Mouse (Mus musculus): ENCODE data around the gene Mcrs1. TPM values are rescaled to one million over a fixed set of nuclear protein-coding genes. Genes with fewer than 3 reads are reported as not detected.

The Mcrs1 gene
- total RNA-seq, 1 experiment: 127 TPM

GRCm38 (mm10) chr15:99283456-99283855 is 31.7 kb upstream of the Mcrs1 start:
- no peaks in the 10 kb centered on the region for H3K36me3 ChIP-seq (ENCODE audit: control insufficient read depth, insufficient read depth, low read length, poor library complexity, severe bottlenecking)
- DNase-seq (ENCODE audit: low read depth, low spot score): no peak
- H3K4me3 ChIP-seq (ENCODE audit: insufficient read depth in 1 of 2, low read depth in 1 of 2, low read length in 2 of 2, poor library complexity in 1 of 2, severe bottlenecking in 1 of 2): no peak overlapping the region
- H3K9me3 ChIP-seq (ENCODE audit: control insufficient read depth, insufficient read depth, low read depth, low read length): no peaks in the 10 kb centered on the region
- TF ChIP-seq MAFK (IDR thresholded peaks at IDR 0.05; ENCODE audit: insufficient read depth, low read depth, low read length): no peak
- 0 out of 2 replicates have a peak, but pooled peaks have one; percentile 26 for TF ChIP-seq ZNF384 (IDR thresholded peaks at IDR 0.05; ENCODE audit: low read depth, low read length)
- in situ Hi-C loops (cut with MboI; ENCODE audit: low sequenced_read_pairs in 2 of 2, unreplicated experiment in 2 of 2): no loop called here
- no peak overlapping the region for H3K27ac ChIP-seq (ENCODE audit: insufficient read depth, low read depth, low read length, poor library complexity, severe bottlenecking)
- H3K4me1 ChIP-seq (ENCODE audit: control insufficient read depth in 2 of 2, insufficient read depth in 2 of 2, low read length in 2 of 2, poor library complexity in 1 of 2): peaks cover 2 to 12% of the 10 kb centered on the region in 2 experiments; a peak in 2 of 4 replicates
- H3K9ac ChIP-seq (ENCODE audit: insufficient read depth, low read depth, low read length, poor library complexity, severe bottlenecking): no peak overlapping the region

- H3K36me3 ChIP-seq (ENCODE audit: control insufficient read depth, insufficient read depth, low read length, poor library complexity, severe bottlenecking): no peaks in the 10 kb centered on the region
- no peak overlapping the region for H3K27ac ChIP-seq (ENCODE audit: insufficient read depth, low read depth, low read length, poor library complexity, severe bottlenecking)
- H3K9me3 ChIP-seq (ENCODE audit: control insufficient read depth, insufficient read depth, low read depth, low read length): no peaks in the 10 kb centered on the region
- no peaks in the 10 kb centered on the region for H3K4me1 ChIP-seq (ENCODE audit: control insufficient read depth in 2 of 2, insufficient read depth in 2 of 2, low read length in 2 of 2, poor library complexity in 1 of 2)
- H3K4me3 ChIP-seq (ENCODE audit: insufficient read depth in 1 of 2, low read depth in 1 of 2, low read length in 2 of 2, poor library complexity in 1 of 2, severe bottlenecking in 1 of 2): no peak overlapping the region
- no peak for TF ChIP-seq MAFK (IDR thresholded peaks at IDR 0.05; ENCODE audit: insufficient read depth, low read depth, low read length)
- no peak for TF ChIP-seq ZC3H11A (IDR thresholded peaks at IDR 0.05; ENCODE audit: borderline replicate concordance, low read depth, low read length)
- TF ChIP-seq HCFC1 (IDR thresholded peaks at IDR 0.05; ENCODE audit: borderline replicate concordance, insufficient read depth, low read length): no peak
- TF ChIP-seq CHD2 (IDR thresholded peaks at IDR 0.05; ENCODE audit: low read depth, low read length): no peak
- no peak for TF ChIP-seq ZNF384 (IDR thresholded peaks at IDR 0.05; ENCODE audit: low read depth, low read length)
- no peak overlapping the region for H3K9ac ChIP-seq (ENCODE audit: insufficient read depth, low read depth, low read length, poor library complexity, severe bottlenecking)
- no peak for DNase-seq (ENCODE audit: low read depth, low spot score)
- in situ Hi-C loops (cut with MboI; ENCODE audit: low sequenced_read_pairs in 2 of 2, unreplicated experiment in 2 of 2): no loop called here
These were observed 26.5 kb upstream of the Mcrs1 start for GRCm38 (mm10) chr15:99278271-99278670.

DNA sequence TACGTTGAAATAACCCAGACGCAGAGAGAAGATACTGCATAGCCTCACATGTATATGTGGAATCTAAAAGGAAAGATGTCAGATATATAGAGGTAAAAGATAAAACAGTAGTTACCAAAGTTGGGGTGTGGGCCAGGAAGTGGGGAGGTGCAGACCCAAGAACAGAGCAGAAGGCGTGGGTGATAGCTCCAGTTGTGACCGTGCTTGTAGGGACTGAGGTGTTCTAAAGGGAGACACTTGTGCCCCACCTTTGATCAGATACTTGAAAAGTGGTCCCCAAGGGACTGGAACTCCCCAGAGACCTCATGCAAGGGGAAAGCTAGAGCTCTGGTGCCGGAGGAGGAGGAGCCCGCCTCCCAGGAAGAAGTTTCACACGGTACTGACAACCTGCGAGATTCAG is 24.3 kb upstream of the Mcrs1 start:
- TF ChIP-seq ZNF384 (IDR thresholded peaks at IDR 0.05; ENCODE audit: low read depth, low read length) (no peak), ZC3H11A (IDR thresholded peaks at IDR 0.05; ENCODE audit: borderline replicate concordance, low read depth, low read length) (no peak)
- H3K4me1 ChIP-seq (ENCODE audit: control insufficient read depth in 2 of 2, insufficient read depth in 2 of 2, low read length in 2 of 2, poor library complexity in 1 of 2): peaks cover 0 to 2% of the 10 kb centered on the region in 2 experiments; a peak in 1 of 4 replicates
- in situ Hi-C loops (cut with MboI; ENCODE audit: low sequenced_read_pairs in 2 of 2, unreplicated experiment in 2 of 2): no loop called here
- H3K9me3 ChIP-seq (ENCODE audit: control insufficient read depth, insufficient read depth, low read depth, low read length): no peaks in the 10 kb centered on the region
- H3K27ac ChIP-seq (ENCODE audit: insufficient read depth, low read depth, low read length, poor library complexity, severe bottlenecking): no peak overlapping the region
- H3K4me3 ChIP-seq (ENCODE audit: insufficient read depth in 1 of 2, low read depth in 1 of 2, low read length in 2 of 2, poor library complexity in 1 of 2, severe bottlenecking in 1 of 2): no peak overlapping the region
- no peak for DNase-seq (ENCODE audit: low read depth, low spot score)
- H3K36me3 ChIP-seq (ENCODE audit: control insufficient read depth, insufficient read depth, low read length, poor library complexity, severe bottlenecking): no peaks in the 10 kb centered on the region
- no peak overlapping the region for H3K9ac ChIP-seq (ENCODE audit: insufficient read depth, low read depth, low read length, poor library complexity, severe bottlenecking)

DNA sequence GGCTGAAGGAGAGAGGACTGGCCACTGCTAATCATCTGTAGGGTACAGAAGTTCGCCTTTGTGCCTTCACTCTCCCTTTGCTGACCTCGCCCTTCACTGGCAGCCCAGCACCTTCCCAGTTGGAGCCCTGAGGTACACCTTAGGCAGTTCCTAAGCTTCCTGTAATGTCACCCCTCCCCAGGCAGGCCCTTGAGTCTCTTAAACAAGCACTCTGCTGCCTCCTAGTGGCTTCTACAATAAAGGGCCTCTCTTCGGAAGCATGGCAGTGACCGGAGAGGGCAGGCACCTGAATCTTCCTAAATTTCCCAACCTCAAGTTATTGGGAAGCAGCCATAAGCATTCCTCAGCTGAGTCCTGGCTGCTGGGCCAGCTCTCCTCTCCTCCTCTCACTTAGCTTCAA is 13.9 kb upstream of the Mcrs1 start:
- DNase-seq (ENCODE audit: low read depth, low spot score): peak; percentile 90
- Histone ChIP-seq H3K36me3 (ENCODE audit: control insufficient read depth, insufficient read depth, low read length, poor library complexity, severe bottlenecking) (no peaks in the 10 kb centered on the region), H3K4me1 (ENCODE audit: control insufficient read depth in 2 of 2, insufficient read depth in 2 of 2, low read length in 2 of 2, poor library complexity in 1 of 2) (peaks cover 11% of the 10 kb centered on the region in 2 experiments; a peak in 3 of 4 replicates), H3K9me3 (ENCODE audit: control insufficient read depth, insufficient read depth, low read depth, low read length) (no peaks in the 10 kb centered on the region), H3K9ac (ENCODE audit: insufficient read depth, low read depth, low read length, poor library complexity, severe bottlenecking) (no peak overlapping the region), H3K4me3 (ENCODE audit: insufficient read depth in 1 of 2, low read depth in 1 of 2, low read length in 2 of 2, poor library complexity in 1 of 2, severe bottlenecking in 1 of 2) (no peak overlapping the region), H3K27ac (ENCODE audit: insufficient read depth, low read depth, low read length, poor library complexity, severe bottlenecking) (no peak overlapping the region)
- TF ChIP-seq ZC3H11A (IDR thresholded peaks at IDR 0.05; ENCODE audit: borderline replicate concordance, low read depth, low read length) (peak; percentile 63; the same call in 1 of the 2 replicates), HCFC1 (IDR thresholded peaks at IDR 0.05; ENCODE audit: borderline replicate concordance, insufficient read depth, low read length) (no peak)
- in situ Hi-C loops (cut with MboI; ENCODE audit: low sequenced_read_pairs in 2 of 2, unreplicated experiment in 2 of 2): no loop called here

DNA sequence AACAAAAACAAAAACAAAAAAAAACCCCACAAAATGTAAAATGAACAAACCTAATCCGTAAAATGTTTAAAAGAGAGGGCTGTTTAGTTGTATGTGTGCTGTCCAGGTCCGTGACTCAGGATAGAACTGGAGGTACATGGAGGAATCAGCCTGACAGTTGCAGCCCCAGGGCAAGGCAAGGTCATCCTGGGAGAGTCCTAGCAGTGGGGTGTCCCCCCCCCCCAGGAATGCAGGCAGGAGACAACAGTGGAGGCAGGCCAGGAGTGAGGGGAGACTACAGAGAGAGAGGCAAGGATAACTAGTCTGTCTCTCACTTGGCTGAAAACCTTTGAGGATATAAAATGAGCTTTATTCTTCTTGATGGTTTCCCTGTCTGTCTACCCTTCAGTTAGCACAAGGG is 12.6 kb upstream of the Mcrs1 start:
- in situ Hi-C loops (cut with MboI; ENCODE audit: low sequenced_read_pairs in 2 of 2, unreplicated experiment in 2 of 2): no loop called here
- H3K27ac ChIP-seq (ENCODE audit: insufficient read depth, low read depth, low read length, poor library complexity, severe bottlenecking): peak overlapping the region; percentile 11
- TF ChIP-seq MAFK (IDR thresholded peaks at IDR 0.05; ENCODE audit: insufficient read depth, low read depth, low read length): no peak

More for the DNA sequence above, 12.6 kb upstream of the Mcrs1 start:
- no peak for DNase-seq (ENCODE audit: low read depth, low spot score)
- Histone ChIP-seq H3K4me3 (ENCODE audit: insufficient read depth in 1 of 2, low read depth in 1 of 2, low read length in 2 of 2, poor library complexity in 1 of 2, severe bottlenecking in 1 of 2) (no peak overlapping the region), H3K36me3 (ENCODE audit: control insufficient read depth, insufficient read depth, low read length, poor library complexity, severe bottlenecking) (no peaks in the 10 kb centered on the region), H3K9me3 (ENCODE audit: control insufficient read depth, insufficient read depth, low read depth, low read length) (no peaks in the 10 kb centered on the region), H3K9ac (ENCODE audit: insufficient read depth, low read depth, low read length, poor library complexity, severe bottlenecking) (no peak overlapping the region), H3K4me1 (ENCODE audit: control insufficient read depth in 2 of 2, insufficient read depth in 2 of 2, low read length in 2 of 2, poor library complexity in 1 of 2) (peaks cover 16 to 17% of the 10 kb centered on the region in 2 experiments; a peak in 3 of 4 replicates)

Measured in ES-E14 (cell line).